Mouse (Mus musculus) bone marrow, adult 2 months (tissue): ENCODE measurements around the gene Mob3c. TPM values are rescaled to one million over a fixed set of nuclear protein-coding genes. Genes with fewer than 3 reads are reported as not detected.

Source experiments
- H3K27ac ChIP-seq: fragments of 200-500 bp; 2 replicates; pipeline ENCODE4 v1.5.1; 2012; ENCODE audit warnings: low read depth, mild to moderate bottlenecking, control low read depth, inconsistent platforms, low read length; ENCODE audit not compliant: control insufficient read depth, poor library complexity, insufficient read depth
- H3K4me1 ChIP-seq: fragments of 200-500 bp; 2 replicates; pipeline ENCODE4 v1.6.1; 2011; ENCODE audit warnings: low read length; ENCODE audit not compliant: control insufficient read depth, insufficient read depth
- H3K4me3 ChIP-seq: fragments of 200-500 bp; replicated peaks from 2 replicates; pipeline ENCODE3; 2011; ENCODE audit warnings: mild to moderate bottlenecking, low read depth, low read length, control low read depth; ENCODE audit not compliant: control insufficient read depth
- CTCF ChIP-seq: fragments of 200-500 bp; IDR thresholded peaks from 2 replicates; pipeline ENCODE4 v1.5.1; 2011; ENCODE audit warnings: low read length, control low read depth; ENCODE audit not compliant: control insufficient read depth, insufficient read depth
- POLR2A ChIP-seq: fragments of 200-500 bp; IDR thresholded peaks from 2 replicates; pipeline ENCODE4 v1.6.1; 2011; ENCODE audit warnings: low read depth, mild to moderate bottlenecking, control low read depth, low read length, borderline replicate concordance; ENCODE audit not compliant: control insufficient read depth
- WGBS: fragments of 180-500 bp; shearing (Covaris S2); methylation state at CpG from one replicate; pipeline ENCODE4 v1.1.7; 2018; 5-methylcytosine and 5-hydroxymethylcytosine counted together
- polyA plus RNA-seq: library from polyadenylated mRNA; stranded (reverse); fragments of >200 nt; gene quantifications from 2 replicates; pipeline ENCODE4 v1.2.4, GENCODE M21; 2011; ENCODE audit warnings: low replicate concordance; ENCODE audit not compliant: missing spikeins, insufficient read depth, insufficient read length

The Mob3c gene
- polyA plus RNA-seq, 1 experiment, result 26.1 TPM

DNA sequence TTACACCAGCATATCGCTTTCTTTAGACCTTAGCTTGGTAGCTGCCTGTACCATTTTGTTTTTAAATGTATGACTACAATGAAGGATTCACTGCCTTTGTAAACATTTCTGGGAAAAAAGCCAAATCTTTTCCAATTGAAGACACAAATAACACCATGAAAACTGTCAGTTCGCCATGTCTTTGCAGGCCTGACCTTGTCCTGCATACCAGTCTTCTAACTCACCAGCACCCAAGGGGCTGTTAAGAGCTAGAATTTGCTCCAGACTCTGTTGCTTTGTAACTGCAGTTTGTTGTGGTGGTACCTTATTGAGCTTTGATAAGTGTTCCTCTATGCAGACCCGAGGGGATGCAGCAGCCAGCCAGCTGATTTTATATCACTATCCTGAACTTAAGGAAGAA lies 27.9 kb upstream of the Mob3c start:
- no peak for TF ChIP-seq POLR2A
- TF ChIP-seq CTCF, result no peak
- WGBS, result 85% methylated on average over 3 of the region's 3 CpGs
- Histone ChIP-seq H3K4me1 (no peaks in the 10 kb centered on the region), H3K27ac (no peak overlapping the region), H3K4me3 (no peak overlapping the region)

GRCm38 (mm10) chr4:115812326-115812725 lies 15.6 kb upstream of the Mob3c start:
- WGBS, result 83% methylated on average over 4 of the region's 4 CpGs
- Histone ChIP-seq H3K4me1 (no peaks in the 10 kb centered on the region), H3K27ac (no peak overlapping the region), H3K4me3 (no peak overlapping the region)
- no peak for TF ChIP-seq CTCF
- TF ChIP-seq POLR2A, result no peak

DNA sequence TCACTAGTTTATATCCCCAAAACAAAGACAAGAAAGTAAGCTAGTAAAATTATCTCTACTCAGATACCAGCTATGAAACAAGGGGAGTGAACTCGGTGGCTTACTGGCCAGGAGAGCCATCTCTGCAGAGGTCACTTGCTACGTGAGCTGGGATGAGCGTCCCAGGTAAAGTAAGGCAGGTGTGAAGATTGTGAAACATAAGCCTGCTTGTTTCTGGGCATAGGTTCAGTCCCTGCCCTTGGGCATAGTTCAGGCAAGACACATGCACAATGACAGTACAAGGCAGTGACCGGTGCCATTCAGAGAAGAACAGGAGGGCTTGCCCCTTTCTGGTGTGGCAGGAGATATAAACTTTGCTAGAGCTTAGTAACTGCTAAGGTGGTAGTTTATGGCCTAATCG lies 12.3 kb upstream of the Mob3c start:
- no peak overlapping the region for H3K27ac ChIP-seq
- WGBS, result 88% methylated on average over 5 of the region's 5 CpGs

DNA sequence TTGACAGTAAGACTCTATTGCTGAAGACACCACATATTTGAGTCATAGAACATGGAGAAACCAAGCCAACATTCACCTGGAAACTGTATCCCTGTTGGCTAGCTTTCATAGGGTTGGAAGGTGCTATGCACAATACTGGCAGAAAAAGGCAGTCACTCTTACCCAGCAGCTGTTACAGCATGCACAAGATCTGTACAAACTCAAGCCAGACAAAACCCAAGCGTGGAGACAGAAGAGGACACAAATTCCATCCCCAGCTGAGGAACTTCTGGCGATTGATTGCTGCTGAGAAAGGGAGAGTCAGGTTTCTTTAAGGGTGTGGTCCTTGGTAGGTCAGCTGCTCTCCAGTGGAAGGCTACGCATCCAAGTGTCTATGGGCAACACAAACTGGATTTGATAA lies 7.7 kb upstream of the Mob3c start:
- Histone ChIP-seq H3K4me1 (no peaks in the 10 kb centered on the region; the same call in 1 of the 2 replicates), H3K27ac (no peak overlapping the region), H3K4me3 (no peak overlapping the region)
- WGBS, result 69% methylated on average over 3 of the region's 3 CpGs
- TF ChIP-seq CTCF (no peak), POLR2A (no peak)

More for the DNA sequence above, 12.3 kb upstream of the Mob3c start:
- Histone ChIP-seq H3K4me1 (no peaks in the 10 kb centered on the region; the same call in 1 of the 2 replicates), H3K4me3 (no peak overlapping the region)
- TF ChIP-seq POLR2A (no peak), CTCF (no peak)

GRCm38 (mm10) chr4:115820944-115821343 lies 6.9 kb upstream of the Mob3c start:
- 77% methylated on average over 3 of the region's 3 CpGs for WGBS
- no peak overlapping the region for H3K27ac ChIP-seq
- TF ChIP-seq POLR2A, result no peak
- H3K4me1 ChIP-seq, result no peaks in the 10 kb centered on the region; the same call in 1 of the 2 replicates
- no peak overlapping the region for H3K4me3 ChIP-seq

- Histone ChIP-seq H3K4me3 (no peak overlapping the region), H3K4me1 (no peaks in the 10 kb centered on the region; the same call in 1 of the 2 replicates), H3K27ac (no peak overlapping the region)
- TF ChIP-seq POLR2A (no peak), CTCF (no peak)
Measured at GRCm38 (mm10) chr4:115821431-115821830, 6.5 kb upstream of the Mob3c start.

GRCm38 (mm10) chr4:115821928-115822327 lies 6.0 kb upstream of the Mob3c start:
- TF ChIP-seq CTCF (no peak), POLR2A (no peak)
- WGBS, result 35% methylated on average over 3 of the region's 3 CpGs
- Histone ChIP-seq H3K4me3 (no peak overlapping the region), H3K4me1 (no peaks in the 10 kb centered on the region; the same call in 1 of the 2 replicates), H3K27ac (no peak overlapping the region)

DNA sequence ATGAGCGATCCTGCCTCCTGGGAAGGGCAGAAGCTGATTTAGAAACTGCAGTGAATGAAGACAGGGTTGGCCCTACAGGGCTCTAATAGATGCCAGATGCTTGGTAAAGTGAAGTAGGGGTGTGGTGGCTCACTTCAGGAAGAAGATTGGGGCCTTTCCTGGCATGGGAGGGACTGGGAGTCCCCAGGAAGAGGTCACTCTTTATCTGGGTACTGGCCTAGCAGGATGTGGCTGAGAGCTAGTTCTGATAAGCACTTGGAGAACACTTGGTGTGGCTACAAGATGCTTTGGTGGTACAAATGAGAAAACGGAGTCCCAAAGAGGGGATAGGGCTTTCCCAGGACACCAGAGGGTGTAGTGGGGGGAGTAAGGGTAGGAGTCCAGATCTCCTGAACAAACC lies 3.7 kb upstream of the Mob3c start:
- Histone ChIP-seq H3K4me1 (peaks cover 2% of the 10 kb centered on the region; the same call in 1 of the 2 replicates), H3K4me3 (no peak overlapping the region), H3K27ac (no peak overlapping the region)
- WGBS, result 63% methylated on average over 2 of the region's 2 CpGs
- TF ChIP-seq CTCF (no peak), POLR2A (no peak)

- TF ChIP-seq POLR2A (no peak), CTCF (no peak)
- Histone ChIP-seq H3K4me3 (no peak overlapping the region), H3K4me1 (peaks cover 5% of the 10 kb centered on the region), H3K27ac (no peak overlapping the region)
- WGBS, result 8% methylated on average over 2 of the region's 2 CpGs
Measured at GRCm38 (mm10) chr4:115825271-115825670, 2.6 kb upstream of the Mob3c start.
